Mouse (Mus musculus) heart, embryonic 14.5 days (tissue): ENCODE measurements at regions not wholly inside any gene's neighbourhood (a gene's known extent, or its start where the extent isn't known, plus 50 kb on each side); places are given as distances from the start of the nearest gene placed in this dataset.

Experiments used
- ATAC-seq: fragments of 200-750 bp; cut with Nextera tagmentation; 2 replicates; pipeline ENCODE4 v1.8.0; 2017; ENCODE audit warnings: low read depth, moderate TSS enrichment; ENCODE audit not compliant: insufficient number of reproducible peaks, insufficient read depth, low FRiP score
- H3K27ac ChIP-seq, 2 experiments: fragments of 200-500 bp in 1 of 2; fragments of 300-500 bp in 1 of 2; sonication (generic) in 1 of 2; replicated peaks in 1 of 2; 2 replicates each; pipeline ENCODE4 v1.5.1; 2012 to 2014; ENCODE audit warnings: low read depth in 2 of 2, low read length in 2 of 2, control low read depth in 1 of 2, mild to moderate bottlenecking in 1 of 2, mixed read lengths in 1 of 2; ENCODE audit not compliant: control insufficient read depth in 1 of 2, insufficient read depth in 1 of 2
- H3K27me3 ChIP-seq: fragments of 300-500 bp; sonication (generic); 2 replicates; pipeline ENCODE4 v1.6.1; 2014; ENCODE audit warnings: mild to moderate bottlenecking, low read length, control low read depth; ENCODE audit not compliant: control insufficient read depth, insufficient read depth
- H3K36me3 ChIP-seq: fragments of 300-500 bp; sonication (generic); 2 replicates; pipeline ENCODE4 v1.6.1; 2014; ENCODE audit warnings: mild to moderate bottlenecking, control low read depth, low read length, mixed read lengths; ENCODE audit not compliant: control insufficient read depth, insufficient read depth
- H3K4me1 ChIP-seq, 2 experiments: fragments of 200-500 bp in 1 of 2; fragments of 300-500 bp in 1 of 2; sonication (generic) in 1 of 2; 2 replicates each; pipeline ENCODE4 v1.6.1; 2012 to 2014; ENCODE audit warnings: low read length in 2 of 2, control low read depth in 1 of 2, mixed read lengths in 1 of 2; ENCODE audit not compliant: control insufficient read depth in 2 of 2, insufficient read depth in 2 of 2
- H3K4me2 ChIP-seq: fragments of 300-500 bp; sonication (generic); 2 replicates; pipeline ENCODE4 v1.6.1; 2014; ENCODE audit warnings: mild to moderate bottlenecking, low read length
- H3K4me3 ChIP-seq, 2 experiments: fragments of 200-500 bp in 1 of 2; fragments of 300-500 bp in 1 of 2; sonication (generic) in 1 of 2; 2 replicates each; pipeline ENCODE4 v1.5.1; 2012 to 2014; ENCODE audit warnings: low read length in 2 of 2, mild to moderate bottlenecking in 2 of 2, control low read depth in 1 of 2, low read depth in 1 of 2, moderate library complexity in 1 of 2; ENCODE audit not compliant: control insufficient read depth in 1 of 2, insufficient read depth in 1 of 2
- H3K9ac ChIP-seq: fragments of 300-500 bp; sonication (generic); 2 replicates; pipeline ENCODE4 v1.6.1; 2014; ENCODE audit warnings: mild to moderate bottlenecking, low read length
- H3K9me3 ChIP-seq: fragments of 300-500 bp; sonication (generic); 2 replicates; pipeline ENCODE4 v1.6.1; 2016; ENCODE audit warnings: low read length, control low read depth; ENCODE audit not compliant: control insufficient read depth
- WGBS: fragments of 180-500 bp; shearing (Covaris S2); extraction: QIAGEN DNeasy Blood & Tissue Kit; methylation state at CpG from one replicate; pipeline ENCODE4 v1.1.7; 2014; 5-methylcytosine and 5-hydroxymethylcytosine counted together

- no peaks in the 10 kb centered on the region for H3K4me1 ChIP-seq
- ATAC-seq = no peak
- H3K36me3 ChIP-seq = no peaks in the 10 kb centered on the region
- no peaks in the 10 kb centered on the region for H3K9me3 ChIP-seq
- H3K9ac ChIP-seq = no peak overlapping the region
- no peak overlapping the region for H3K4me2 ChIP-seq
- no peak overlapping the region for H3K27ac ChIP-seq
- no peak overlapping the region for H3K4me3 ChIP-seq
- no peaks in the 10 kb centered on the region for H3K27me3 ChIP-seq
- WGBS = 72% methylated on average over 4 of the region's 4 CpGs
Measured at GRCm38 (mm10) chr5:16424745-16425144, 128.6 kb upstream of the Hgf start.

- no peak for ATAC-seq
- Histone ChIP-seq H3K4me2 (no peak overlapping the region), H3K9me3 (no peaks in the 10 kb centered on the region), H3K9ac (no peak overlapping the region), H3K4me3 (no peak overlapping the region), H3K27me3 (no peaks in the 10 kb centered on the region), H3K36me3 (no peaks in the 10 kb centered on the region), H3K27ac (no peak overlapping the region), H3K4me1 (no peaks in the 10 kb centered on the region)
- WGBS = 56% methylated on average over 8 of the region's 8 CpGs
Measured at GRCm38 (mm10) chr5:16425302-16425701, 128.0 kb upstream of the Hgf start.

- 68% methylated on average over 2 of the region's 2 CpGs for WGBS
- no peaks in the 10 kb centered on the region for H3K4me1 ChIP-seq
- no peaks in the 10 kb centered on the region for H3K27me3 ChIP-seq
- no peaks in the 10 kb centered on the region for H3K9me3 ChIP-seq
- H3K4me3 ChIP-seq = no peak overlapping the region
- no peaks in the 10 kb centered on the region for H3K36me3 ChIP-seq
- H3K4me2 ChIP-seq = no peak overlapping the region
- H3K27ac ChIP-seq = no peak overlapping the region
- ATAC-seq = no peak
- H3K9ac ChIP-seq = no peak overlapping the region
Measured at GRCm38 (mm10) chr5:16426306-16426705, 127.0 kb upstream of the Hgf start.

GRCm38 (mm10) chr5:16434586-16434985 is 118.7 kb upstream of the Hgf start:
- Histone ChIP-seq H3K9ac (no peak overlapping the region), H3K4me3 (no peak overlapping the region), H3K27ac (no peak overlapping the region), H3K27me3 (no peaks in the 10 kb centered on the region), H3K9me3 (no peaks in the 10 kb centered on the region), H3K36me3 (no peaks in the 10 kb centered on the region), H3K4me1 (no peaks in the 10 kb centered on the region), H3K4me2 (no peak overlapping the region)
- WGBS = 79% methylated on average over 3 of the region's 3 CpGs
- no peak for ATAC-seq

GRCm38 (mm10) chr5:16445056-16445455 is 108.2 kb upstream of the Hgf start:
- H3K9me3 ChIP-seq = no peaks in the 10 kb centered on the region
- 80% methylated on average over 1 of the region's 1 CpGs for WGBS
- H3K9ac ChIP-seq = no peak overlapping the region
- H3K36me3 ChIP-seq = no peaks in the 10 kb centered on the region
- ATAC-seq = no peak
- H3K27me3 ChIP-seq = no peaks in the 10 kb centered on the region
- H3K4me2 ChIP-seq = no peak overlapping the region
- H3K4me3 ChIP-seq = no peak overlapping the region
- no peak overlapping the region for H3K27ac ChIP-seq
- no peaks in the 10 kb centered on the region for H3K4me1 ChIP-seq

- 19% methylated on average over 1 of the region's 1 CpGs for WGBS
- no peaks in the 10 kb centered on the region for H3K4me1 ChIP-seq
- no peaks in the 10 kb centered on the region for H3K9me3 ChIP-seq
- H3K4me2 ChIP-seq = no peak overlapping the region
- no peaks in the 10 kb centered on the region for H3K36me3 ChIP-seq
- no peak for ATAC-seq
- H3K4me3 ChIP-seq = no peak overlapping the region
- H3K27ac ChIP-seq = no peak overlapping the region
- H3K27me3 ChIP-seq = no peaks in the 10 kb centered on the region
- H3K9ac ChIP-seq = no peak overlapping the region
Measured at GRCm38 (mm10) chr5:16446977-16447376, 106.3 kb upstream of the Hgf start.

- no peaks in the 10 kb centered on the region for H3K4me1 ChIP-seq
- H3K36me3 ChIP-seq = no peaks in the 10 kb centered on the region
- H3K27me3 ChIP-seq = no peaks in the 10 kb centered on the region
- no peak overlapping the region for H3K27ac ChIP-seq
- ATAC-seq = no peak
- H3K4me3 ChIP-seq = no peak overlapping the region
- no peak overlapping the region for H3K9ac ChIP-seq
- no peaks in the 10 kb centered on the region for H3K9me3 ChIP-seq
- no peak overlapping the region for H3K4me2 ChIP-seq
- 85% methylated on average over 2 of the region's 2 CpGs for WGBS
Measured at GRCm38 (mm10) chr5:16461795-16462194, 91.5 kb upstream of the Hgf start.

- no peak overlapping the region for H3K4me2 ChIP-seq
- H3K4me1 ChIP-seq = peaks cover 6 to 9% of the 10 kb centered on the region in 2 experiments
- ATAC-seq = no peak
- H3K9ac ChIP-seq = no peak overlapping the region
- H3K4me3 ChIP-seq = no peak overlapping the region
- H3K27ac ChIP-seq = no peak overlapping the region
- no peaks in the 10 kb centered on the region for H3K27me3 ChIP-seq
- no peaks in the 10 kb centered on the region for H3K9me3 ChIP-seq
- no peaks in the 10 kb centered on the region for H3K36me3 ChIP-seq
- WGBS = 69% methylated on average over 5 of the region's 5 CpGs
Measured at GRCm38 (mm10) chr5:16466266-16466665, 87.0 kb upstream of the Hgf start.
